Mouse (Mus musculus) E14TG2a.4 (cell line): ENCODE data around the gene Emilin3.

Experiments
- H3K27me3 ChIP-seq: 2 replicates; pipeline ENCODE4 v1.6.1; 2014; ENCODE audit warnings: low read length, control low read depth; ENCODE audit not compliant: insufficient read depth
- H3K36me3 ChIP-seq: 2 replicates; pipeline ENCODE4 v1.6.1; 2014; ENCODE audit warnings: low read length, control low read depth; ENCODE audit not compliant: insufficient read depth
- H3K4me1 ChIP-seq: replicated peaks from 2 replicates; pipeline ENCODE4 v1.6.1; 2014; ENCODE audit warnings: low read depth, low read length, control low read depth
- H3K4me3 ChIP-seq: replicated peaks from 2 replicates; pipeline ENCODE4 v1.5.1; 2014; ENCODE audit warnings: mild to moderate bottlenecking, low read length
- H3K9me3 ChIP-seq: 2 replicates; pipeline ENCODE4 v1.6.1; 2014; ENCODE audit warnings: low read length, control low read depth
- CTCF ChIP-seq: conservative IDR thresholded peaks from 2 replicates; pipeline ENCODE4 v1.5.1; 2014; ENCODE audit warnings: low read length
- NANOG ChIP-seq: IDR thresholded peaks from 2 replicates; pipeline ENCODE4 v1.6.1; 2014; ENCODE audit warnings: borderline replicate concordance, low read length, mixed read lengths
- POU5F1 ChIP-seq: IDR thresholded peaks from 2 replicates; pipeline ENCODE4 v1.6.1; 2014; ENCODE audit warnings: low read length, borderline replicate concordance

The Emilin3 gene

GRCm38 (mm10) chr2:160910633-160911032 is 1.5 kb downstream of the Emilin3 start:
- H3K27me3 ChIP-seq, result peaks cover 94% of the 10 kb centered on the region
- no peaks in the 10 kb centered on the region for H3K36me3 ChIP-seq
- H3K4me3 ChIP-seq, result no peak overlapping the region
- H3K9me3 ChIP-seq, result no peaks in the 10 kb centered on the region
- TF ChIP-seq CTCF, result no peak
- TF ChIP-seq POU5F1, result no peak
- H3K4me1 ChIP-seq, result peaks cover 26% of the 10 kb centered on the region

- peaks cover 20% of the 10 kb centered on the region for H3K4me1 ChIP-seq
- peaks cover 74% of the 10 kb centered on the region for H3K27me3 ChIP-seq
- peaks cover 7% of the 10 kb centered on the region; the same call in 1 of the 2 replicates for H3K36me3 ChIP-seq
- TF ChIP-seq CTCF, result no peak
- TF ChIP-seq POU5F1, result no peak
- no peak for TF ChIP-seq NANOG
- H3K9me3 ChIP-seq, result no peaks in the 10 kb centered on the region
- peak overlapping the region; percentile 32 for H3K4me3 ChIP-seq
Observed at GRCm38 (mm10) chr2:160908607-160909006, 3.5 kb downstream of the Emilin3 start.

- peaks cover 12% of the 10 kb centered on the region; the same call in 1 of the 2 replicates for H3K36me3 ChIP-seq
- no peak for TF ChIP-seq NANOG
- TF ChIP-seq POU5F1, result no peak
- TF ChIP-seq CTCF, result no peak
Observed at GRCm38 (mm10) chr2:160906101-160906500, 6.0 kb downstream of the Emilin3 start.

GRCm38 (mm10) chr2:160905301-160905700 is 6.8 kb downstream of the Emilin3 start:
- Histone ChIP-seq H3K4me1 (peaks cover 11% of the 10 kb centered on the region), H3K9me3 (no peaks in the 10 kb centered on the region), H3K27me3 (peaks cover 44% of the 10 kb centered on the region), H3K36me3 (peaks cover 12% of the 10 kb centered on the region; the same call in 1 of the 2 replicates), H3K4me3 (no peak overlapping the region)
- TF ChIP-seq NANOG (no peak), CTCF (no peak), POU5F1 (no peak)

More at GRCm38 (mm10) chr2:160906101-160906500, 6.0 kb downstream of the Emilin3 start:
- H3K9me3 ChIP-seq, result no peaks in the 10 kb centered on the region
- no peak overlapping the region for H3K4me3 ChIP-seq
- peaks cover 52% of the 10 kb centered on the region for H3K27me3 ChIP-seq
- H3K4me1 ChIP-seq, result peaks cover 11% of the 10 kb centered on the region

GRCm38 (mm10) chr2:160901656-160902412 is 10.3 kb downstream of the Emilin3 start:
- TF ChIP-seq POU5F1 (no peak), CTCF (no peak)
- H3K4me3 ChIP-seq, result no peak overlapping the region
- peaks cover 10% of the 10 kb centered on the region for H3K27me3 ChIP-seq
- no peaks in the 10 kb centered on the region for H3K9me3 ChIP-seq
- H3K4me1 ChIP-seq, result no peaks in the 10 kb centered on the region
- peaks cover 31% of the 10 kb centered on the region for H3K36me3 ChIP-seq

GRCm38 (mm10) chr2:160891697-160892096 is 20.4 kb downstream of the Emilin3 start:
- Histone ChIP-seq H3K9me3 (peaks cover 7% of the 10 kb centered on the region; the same call in 1 of the 2 replicates), H3K4me3 (no peak overlapping the region), H3K27me3 (peaks cover 2% of the 10 kb centered on the region; the same call in 1 of the 2 replicates), H3K4me1 (peaks cover 10% of the 10 kb centered on the region), H3K36me3 (peaks cover 18% of the 10 kb centered on the region)
- TF ChIP-seq POU5F1 (no peak), CTCF (no peak)

- H3K4me1 ChIP-seq, result peaks cover 10% of the 10 kb centered on the region
- TF ChIP-seq NANOG (no peak), CTCF (no peak), POU5F1 (no peak)
Observed at GRCm38 (mm10) chr2:160891045-160891444, 21.1 kb downstream of the Emilin3 start.

GRCm38 (mm10) chr2:160887859-160888258 is 24.3 kb downstream of the Emilin3 start:
- Histone ChIP-seq H3K9me3 (no peaks in the 10 kb centered on the region), H3K36me3 (0 out of 2 replicates have a peak, but pooled peaks cover 3% of the 10 kb centered on the region), H3K4me3 (peak overlapping the region; percentile 81), H3K4me1 (peaks cover 10% of the 10 kb centered on the region), H3K27me3 (peaks cover 6% of the 10 kb centered on the region)
- no peak for TF ChIP-seq POU5F1
- no peak for TF ChIP-seq CTCF
- TF ChIP-seq NANOG, result no peak

More at GRCm38 (mm10) chr2:160891045-160891444, 21.1 kb downstream of the Emilin3 start:
- peaks cover 2% of the 10 kb centered on the region; the same call in 1 of the 2 replicates for H3K27me3 ChIP-seq
- H3K4me3 ChIP-seq, result no peak overlapping the region
- H3K9me3 ChIP-seq, result peaks cover 4% of the 10 kb centered on the region; the same call in 1 of the 2 replicates
- H3K36me3 ChIP-seq, result peaks cover 15% of the 10 kb centered on the region
